Mouse (Mus musculus) olfactory bulb, adult 2 months (tissue): ENCODE measurements around the gene Tmem255b.

Source experiments
- CTCF ChIP-seq: fragments of 200-500 bp; IDR thresholded peaks from 2 replicates; pipeline ENCODE4 v1.5.1; 2012; ENCODE audit warnings: low read depth, mild to moderate bottlenecking, low read length, moderate library complexity; ENCODE audit not compliant: insufficient read depth
- POLR2A ChIP-seq: fragments of 200-500 bp; IDR thresholded peaks from 2 replicates; pipeline ENCODE4 v1.6.1; 2012; ENCODE audit warnings: mild to moderate bottlenecking, low read depth, low read length, moderate library complexity; ENCODE audit not compliant: insufficient read depth

GRCm38 (mm10) chr8:13516728-13517127 lies 81.7 kb downstream of the Tmem255b start:
- no peak for TF ChIP-seq CTCF
- TF ChIP-seq POLR2A: no peak
